Mouse (Mus musculus) urinary bladder, postnatal 36 days (tissue): Measurements from ENCODE around the gene Zfp362.

Experiments
- DNase-seq, 2 experiments: peaks; one replicate each; pipeline ENCODE4 v3.0.0; 2022; ENCODE audit warnings: low spot score in 2 of 2, mixed read lengths in 1 of 2

Gene Zfp362

GRCm38 (mm10) chr4:128760029-128760428 lies 45.8 kb downstream of the Zfp362 start:
- DNase-seq = no peak

- DNase-seq = no peak
Measured at GRCm38 (mm10) chr4:128759214-128759613, 46.6 kb downstream of the Zfp362 start.

GRCm38 (mm10) chr4:128755900-128756299 lies 49.9 kb downstream of the Zfp362 start:
- no peak for DNase-seq

GRCm38 (mm10) chr4:128755064-128755463 lies 50.8 kb downstream of the Zfp362 start, which contains the start of gene A3galt2:
Gene A3galt2 (plus strand): TSS chr4:128755364.
- DNase-seq = no peak

GRCm38 (mm10) chr4:128753571-128753970 lies 52.3 kb downstream of the Zfp362 start:
- no peak for DNase-seq

GRCm38 (mm10) chr4:128752031-128752757 lies 53.7 kb downstream of the Zfp362 start:
- no peak for DNase-seq

GRCm38 (mm10) chr4:128751006-128751405 lies 54.8 kb downstream of the Zfp362 start:
- DNase-seq = no peak

GRCm38 (mm10) chr4:128748309-128748708 lies 57.5 kb downstream of the Zfp362 start:
- no peak for DNase-seq

- DNase-seq = no peak
Measured at GRCm38 (mm10) chr4:128747614-128748270, 58.1 kb downstream of the Zfp362 start.

GRCm38 (mm10) chr4:128745160-128745559 lies 60.7 kb downstream of the Zfp362 start:
- DNase-seq = no peak

- no peak for DNase-seq
Measured at GRCm38 (mm10) chr4:128743031-128743626, 62.7 kb downstream of the Zfp362 start.

- DNase-seq = no peak
Measured at GRCm38 (mm10) chr4:128742379-128742970, 63.4 kb downstream of the Zfp362 start.

- no peak for DNase-seq
Measured at GRCm38 (mm10) chr4:128741906-128742305, 63.9 kb downstream of the Zfp362 start.

- DNase-seq = no peak
Measured at GRCm38 (mm10) chr4:128740878-128741277, 65.0 kb downstream of the Zfp362 start.

GRCm38 (mm10) chr4:128737825-128738610 lies 67.8 kb downstream of the Zfp362 start:
- no peak for DNase-seq

GRCm38 (mm10) chr4:128737137-128737589 lies 68.7 kb downstream of the Zfp362 start:
- no peak for DNase-seq

GRCm38 (mm10) chr4:128734721-128735671 lies 70.8 kb downstream of the Zfp362 start:
- no peak for DNase-seq

GRCm38 (mm10) chr4:128734217-128734616 lies 71.6 kb downstream of the Zfp362 start:
- DNase-seq = peak; percentile 59 to 76

GRCm38 (mm10) chr4:128733496-128733895 lies 72.3 kb downstream of the Zfp362 start:
- DNase-seq = no peak

- no peak for DNase-seq
Measured at GRCm38 (mm10) chr4:128732794-128733193, 73.1 kb downstream of the Zfp362 start.
